17 mouse cellular contexts compared by ENCODE assay signal in the genomic region with DNA sequence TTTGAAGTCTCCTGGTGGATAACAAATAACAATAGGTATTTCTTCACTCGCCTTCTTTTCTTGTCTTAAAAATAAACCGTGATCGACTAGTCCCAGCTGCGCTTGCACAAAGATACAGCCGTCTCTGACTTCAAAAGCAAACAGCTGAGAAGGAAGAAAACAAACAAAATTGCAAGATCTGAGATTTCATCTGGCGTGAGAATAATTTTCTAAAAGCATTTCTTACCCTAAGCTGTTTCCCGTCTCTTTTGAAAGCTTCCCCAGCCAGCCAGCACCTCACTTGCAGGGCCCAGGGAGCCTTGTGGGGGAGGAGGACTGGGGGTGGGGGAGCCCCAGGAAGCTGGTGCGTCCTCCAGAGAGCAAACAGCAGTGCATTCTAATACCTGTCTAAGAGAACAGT.
DNase-seq lines count a peak whose midpoint lies in the region; ATAC-seq and TF ChIP-seq lines count a peak whose summit lies in the region.
"Had no signal": no experiment of that assay in that cellular context is flagged by ENCODE, and none has a peak within 500 bp of the region (broad histone marks: within the 10 kb centered on the region; RNA-seq: fewer than 3 reads in every experiment).

No protein-coding gene starts in this region.

- H3K9me3 ChIP-seq in hindbrain, postnatal 0 days (ENCODE audit: low read length): no peaks in the 10 kb centered on the region
- H3K9me3 ChIP-seq in hindbrain, embryonic 11.5 days (ENCODE audit: control insufficient read depth, low read length): no peaks in the 10 kb centered on the region
- H3K9me3 ChIP-seq in lung, embryonic 16.5 days (ENCODE audit: control insufficient read depth, low read length): no peaks in the 10 kb centered on the region
- H3K9me3 ChIP-seq: embryonic facial prominence, embryonic 12.5 days; heart, embryonic 13.5 days; limb, embryonic 15.5 days had no signal

- WGBS in hindbrain, postnatal 0 days: 52% methylated on average over 8 of the region's 8 CpGs
- WGBS in hindbrain, embryonic 11.5 days: 69% methylated on average over 8 of the region's 8 CpGs
- WGBS in lung, embryonic 16.5 days: 21% methylated on average over 8 of the region's 8 CpGs
- 18% methylated on average over 8 of the region's 8 CpGs for WGBS in olfactory bulb, adult 2 months

- no peak for TF ChIP-seq POLR2A in olfactory bulb, adult 2 months (IDR thresholded peaks at IDR 0.05; ENCODE audit: insufficient read depth, low read depth, low read length)

- no peak overlapping the region for H3K4me3 ChIP-seq in hindbrain, postnatal 0 days (ENCODE audit: low read length)
- no peak overlapping the region for H3K4me3 ChIP-seq in hindbrain, embryonic 11.5 days (ENCODE audit: low read depth, low read length)
- H3K4me3 ChIP-seq in lung, embryonic 16.5 days (ENCODE audit: low read length): no peak overlapping the region
- H3K4me3 ChIP-seq in olfactory bulb, adult 2 months (ENCODE audit: insufficient read depth, low read depth, low read length): no peak overlapping the region
- H3K4me3 ChIP-seq: embryonic facial prominence, embryonic 12.5 days; heart, embryonic 13.5 days; limb, embryonic 15.5 days had no signal

- H3K9ac ChIP-seq in hindbrain, postnatal 0 days (replicated peaks; ENCODE audit: low read length): 0 out of 2 replicates have a peak overlapping the region, but pooled peaks have one; percentile 9
- H3K9ac ChIP-seq in hindbrain, embryonic 11.5 days (ENCODE audit: low read depth, low read length): no peak overlapping the region
- H3K9ac ChIP-seq in lung, embryonic 16.5 days (ENCODE audit: low read length): no peak overlapping the region
- H3K9ac ChIP-seq: embryonic facial prominence, embryonic 12.5 days; heart, embryonic 13.5 days; limb, embryonic 15.5 days had no signal

- no peak for TF ChIP-seq CTCF in hindbrain, postnatal 0 days (IDR thresholded peaks at IDR 0.05; ENCODE audit: low read depth)
- TF ChIP-seq CTCF in olfactory bulb, adult 2 months (IDR thresholded peaks at IDR 0.05; ENCODE audit: insufficient read depth, low read depth, low read length): no peak

- no peaks in the 10 kb centered on the region for H3K4me1 ChIP-seq in hindbrain, postnatal 0 days (ENCODE audit: insufficient read depth, low read length)
- H3K4me1 ChIP-seq in hindbrain, embryonic 11.5 days (replicated peaks; ENCODE audit: control insufficient read depth, insufficient read depth, low read length): no peaks in the 10 kb centered on the region
- H3K4me1 ChIP-seq in lung, embryonic 16.5 days (replicated peaks; ENCODE audit: control insufficient read depth, insufficient read depth, low read length): peaks cover 13% of the 10 kb centered on the region
- H3K4me1 ChIP-seq in olfactory bulb, adult 2 months (ENCODE audit: control insufficient read depth, insufficient read depth, low read length): peaks cover 10% of the 10 kb centered on the region; the same call in 1 of the 2 replicates

- no peak for ATAC-seq in hindbrain, postnatal 0 days
- ATAC-seq in hindbrain, embryonic 11.5 days (ENCODE audit: low FRiP score): no peak
- peak; percentile 82 for ATAC-seq in lung, embryonic 16.5 days (ENCODE audit: low read depth)

- no peak overlapping the region for H3K27ac ChIP-seq in hindbrain, postnatal 0 days
- H3K27ac ChIP-seq in hindbrain, embryonic 11.5 days (ENCODE audit: low read depth, low read length): no peak overlapping the region
- peak overlapping the region; percentile 60 for H3K27ac ChIP-seq in lung, embryonic 16.5 days (ENCODE audit: low read length)
- H3K27ac ChIP-seq in olfactory bulb, adult 2 months (ENCODE audit: insufficient read depth, low read depth, low read length): peak overlapping the region; percentile 70
- H3K27ac ChIP-seq: embryonic facial prominence, embryonic 12.5 days; heart, embryonic 13.5 days; limb, embryonic 15.5 days; stomach, postnatal 0 days had no signal

- H3K36me3 ChIP-seq in hindbrain, postnatal 0 days (ENCODE audit: insufficient read depth, low read length): no peaks in the 10 kb centered on the region
- no peaks in the 10 kb centered on the region for H3K36me3 ChIP-seq in hindbrain, embryonic 11.5 days (ENCODE audit: control insufficient read depth, insufficient read depth, low read length)
- no peaks in the 10 kb centered on the region for H3K36me3 ChIP-seq in lung, embryonic 16.5 days (ENCODE audit: control insufficient read depth, insufficient read depth, low read length)
- H3K36me3 ChIP-seq: embryonic facial prominence, embryonic 12.5 days; heart, embryonic 13.5 days; limb, embryonic 15.5 days had no signal

- 0 out of 2 replicates have a peak overlapping the region, but pooled peaks have one; percentile 7 for H3K4me2 ChIP-seq in hindbrain, postnatal 0 days (ENCODE audit: low read depth, low read length)
- no peak overlapping the region for H3K4me2 ChIP-seq in hindbrain, embryonic 11.5 days (replicated peaks; ENCODE audit: low read depth, low read length)
- H3K4me2 ChIP-seq in lung, embryonic 16.5 days (ENCODE audit: low read depth, low read length): no peak overlapping the region
- H3K4me2 ChIP-seq: embryonic facial prominence, embryonic 12.5 days; heart, embryonic 13.5 days; limb, embryonic 15.5 days had no signal

- DNase-seq in hindbrain, postnatal 0 days (ENCODE audit: low spot score): no peak
- no peak for DNase-seq in hindbrain, embryonic 11.5 days (ENCODE audit: low spot score)
- peak; percentile 8 for DNase-seq in right cerebral cortex, adult 18-20 months
- DNase-seq in right cerebral cortex, postnatal 25 days: no peak
- no peak for DNase-seq in B cell, adult 2 months
- no peak for DNase-seq in layer of hippocampus, adult 11-12 months (ENCODE audit: low spot score)
- DNase-seq: adrenal gland, postnatal 25 days; cerebellum, postnatal 25 days; gastrocnemius, postnatal 14 days; kidney, adult 11 months; kidney, postnatal 25 days had no signal

- no peaks in the 10 kb centered on the region for H3K27me3 ChIP-seq in hindbrain, postnatal 0 days (ENCODE audit: insufficient read depth, low read length)
- H3K27me3 ChIP-seq in hindbrain, embryonic 11.5 days (ENCODE audit: control insufficient read depth, insufficient read depth, low read length): no peaks in the 10 kb centered on the region
- H3K27me3 ChIP-seq in lung, embryonic 16.5 days (ENCODE audit: control insufficient read depth, insufficient read depth, low read depth, low read length): no peaks in the 10 kb centered on the region
- H3K27me3 ChIP-seq: embryonic facial prominence, embryonic 12.5 days; heart, embryonic 13.5 days; limb, embryonic 15.5 days had no signal

Comparison
In these comparisons a context has a peak if more than half of its experiments do, and no peak if none do; other contexts are left out.
1. H3K27ac ChIP-seq: peak in lung, embryonic 16.5 days (single experiment) and olfactory bulb, adult 2 months (single experiment); none in hindbrain, postnatal 0 days (single experiment) and hindbrain, embryonic 11.5 days (single experiment).